ENCODE assay signal across 42 mouse cellular contexts in genomic region chr6:41646220-41646619, GRCm38 (mm10). TPM values are rescaled to one million over a fixed set of nuclear protein-coding genes. Genes with fewer than 3 reads are reported as not detected.
"Had no signal": no experiment of that assay in that cellular context is flagged by ENCODE, and none has a peak within 500 bp of the region (broad histone marks: within the 10 kb centered on the region; RNA-seq: fewer than 3 reads in every experiment).

No protein-coding gene starts in this region.

- H3K4me1 ChIP-seq: heart, embryonic 10.5 days; heart, embryonic 12.5 days; heart, embryonic 13.5 days; heart, embryonic 15.5 days; hindbrain, embryonic 10.5 days; hindbrain, embryonic 12.5 days; hindbrain, embryonic 13.5 days; hindbrain, embryonic 15.5 days; intestine, embryonic 15.5 days; kidney, embryonic 15.5 days had no signal

- H3K9me3 ChIP-seq: heart, embryonic 10.5 days; heart, embryonic 12.5 days; heart, embryonic 13.5 days; heart, embryonic 15.5 days; hindbrain, embryonic 10.5 days; hindbrain, embryonic 12.5 days; hindbrain, embryonic 13.5 days; hindbrain, embryonic 15.5 days; intestine, embryonic 15.5 days; kidney, embryonic 15.5 days had no signal

- H3K9ac ChIP-seq: heart, embryonic 12.5 days; heart, embryonic 13.5 days; heart, embryonic 15.5 days; hindbrain, embryonic 12.5 days; hindbrain, embryonic 13.5 days; hindbrain, embryonic 14.5 days; hindbrain, embryonic 15.5 days; intestine, embryonic 15.5 days; kidney, embryonic 15.5 days had no signal

- ATAC-seq: hindbrain, embryonic 16.5 days; hindbrain, postnatal 0 days; inflammation-experienced regulatory T-cells, adult 6 months; intestine, embryonic 15.5 days; intestine, embryonic 16.5 days; intestine, postnatal 0 days had no signal

- DNase-seq: heart, postnatal 10 days; heart, postnatal 14 days; heart, postnatal 36 days; heart, postnatal 4 days; kidney, adult 11 months; kidney, adult 18-20 months; kidney, adult 2 months; kidney, adult 8-10 months; kidney, adult 9 months; kidney, postnatal 10 days; kidney, postnatal 14 days; kidney, postnatal 25 days; kidney, postnatal 36 days; kidney, postnatal 4 days; layer of hippocampus, adult 9-11 months; layer of hippocampus, postnatal 36 days had no signal

- H3K27ac ChIP-seq: heart, embryonic 10.5 days; heart, embryonic 13.5 days; heart, embryonic 15.5 days; hindbrain, embryonic 10.5 days; hindbrain, embryonic 12.5 days; hindbrain, embryonic 13.5 days; hindbrain, embryonic 14.5 days; hindbrain, embryonic 15.5 days; hindbrain, postnatal 0 days; intestine, embryonic 15.5 days; kidney, embryonic 15.5 days; kidney, postnatal 0 days; layer of hippocampus, adult 2 months had no signal

- H3K4me3 ChIP-seq: heart, embryonic 10.5 days; heart, embryonic 12.5 days; heart, embryonic 13.5 days; heart, embryonic 15.5 days; hindbrain, embryonic 10.5 days; hindbrain, embryonic 12.5 days; hindbrain, embryonic 13.5 days; hindbrain, embryonic 15.5 days; intestine, embryonic 15.5 days; kidney, embryonic 15.5 days; layer of hippocampus, adult 2 months had no signal

- H3K27me3 ChIP-seq: heart, embryonic 12.5 days; heart, embryonic 13.5 days; heart, embryonic 15.5 days; hindbrain, embryonic 12.5 days; hindbrain, embryonic 13.5 days; hindbrain, embryonic 15.5 days; intestine, embryonic 15.5 days; kidney, embryonic 15.5 days had no signal

- H3K4me2 ChIP-seq: heart, embryonic 11.5 days; heart, embryonic 12.5 days; heart, embryonic 13.5 days; heart, embryonic 15.5 days; hindbrain, embryonic 12.5 days; hindbrain, embryonic 13.5 days; hindbrain, embryonic 14.5 days; hindbrain, embryonic 15.5 days; intestine, embryonic 15.5 days; kidney, embryonic 15.5 days had no signal

- H3K36me3 ChIP-seq: heart, embryonic 10.5 days; heart, embryonic 12.5 days; heart, embryonic 13.5 days; heart, embryonic 15.5 days; hindbrain, embryonic 10.5 days; hindbrain, embryonic 12.5 days; hindbrain, embryonic 13.5 days; hindbrain, embryonic 15.5 days; intestine, embryonic 15.5 days; kidney, embryonic 15.5 days had no signal

RNA-seq across cellular contexts. Expression of gene Trpv6, which starts 10.0 kb away (rescaled TPM):
- polyA plus RNA-seq: heart, embryonic 11.5 days; heart, embryonic 14.5 days; heart, embryonic 15.5 days; heart, postnatal 0 days had no signal

RNA-seq across cellular contexts. Expression of gene Trpv5, which starts 34.3 kb away (rescaled TPM):
- polyA plus RNA-seq: heart, embryonic 10.5 days; heart, embryonic 11.5 days; heart, embryonic 12.5 days; heart, embryonic 13.5 days; heart, embryonic 14.5 days; heart, embryonic 15.5 days; heart, embryonic 16.5 days; heart, postnatal 0 days; hindbrain, embryonic 10.5 days; hindbrain, embryonic 11.5 days; hindbrain, embryonic 12.5 days; hindbrain, embryonic 13.5 days; hindbrain, embryonic 14.5 days; hindbrain, embryonic 15.5 days; hindbrain, embryonic 16.5 days; hindbrain, postnatal 0 days; inflammation-experienced regulatory T-cells, adult 6 months; intestine, embryonic 14.5 days; large intestine, adult 2 months had no signal

RNA-seq across cellular contexts. Expression of gene Llcfc1, which starts 38.0 kb away (rescaled TPM):
- polyA plus RNA-seq: heart, embryonic 10.5 days; heart, embryonic 11.5 days; heart, embryonic 12.5 days; heart, embryonic 13.5 days; heart, embryonic 14.5 days; heart, embryonic 15.5 days; heart, embryonic 16.5 days; heart, postnatal 0 days; hindbrain, embryonic 10.5 days; hindbrain, embryonic 11.5 days; hindbrain, embryonic 12.5 days; hindbrain, embryonic 13.5 days; hindbrain, embryonic 14.5 days; hindbrain, embryonic 15.5 days; hindbrain, embryonic 16.5 days; hindbrain, postnatal 0 days; inflammation-experienced regulatory T-cells, adult 6 months; intestine, embryonic 14.5 days; kidney, embryonic 14.5 days; large intestine, adult 2 months had no signal

RNA-seq across cellular contexts. Expression of gene Kel, which starts 57.9 kb away (rescaled TPM):
- polyA plus RNA-seq: inflammation-experienced regulatory T-cells, adult 6 months; large intestine, adult 2 months had no signal
